Mouse (Mus musculus) thymus, adult 2 months (tissue): ENCODE data around the gene Hist1h2bc. TPM values are rescaled to one million over a fixed set of nuclear protein-coding genes. Genes with fewer than 3 reads are reported as not detected.

Experiments
- DNase-seq: peaks from one replicate; pipeline ENCODE4 v3.0.0; 2021
- H3K27ac ChIP-seq: fragments of 200-500 bp; 2 replicates; pipeline ENCODE4 v1.5.1; 2012; ENCODE audit warnings: low read length, control low read depth; ENCODE audit not compliant: control insufficient read depth, insufficient read depth
- H3K27me3 ChIP-seq: fragments of 200-500 bp; 2 replicates; pipeline ENCODE4 v1.6.1; 2012; ENCODE audit warnings: mild to moderate bottlenecking, low read length, moderate library complexity, mixed read lengths; ENCODE audit not compliant: control insufficient read depth, insufficient read depth
- H3K36me3 ChIP-seq: fragments of 200-500 bp; 2 replicates; pipeline ENCODE4 v1.6.1; 2012; ENCODE audit warnings: mild to moderate bottlenecking, low read length, moderate library complexity; ENCODE audit not compliant: control insufficient read depth, insufficient read depth
- H3K4me1 ChIP-seq: fragments of 200-500 bp; replicated peaks from 2 replicates; pipeline ENCODE4 v1.6.1; 2012; ENCODE audit warnings: low read length; ENCODE audit not compliant: control insufficient read depth, insufficient read depth
- H3K4me3 ChIP-seq: fragments of 200-500 bp; 2 replicates; pipeline ENCODE4 v1.5.1; 2012; ENCODE audit warnings: mild to moderate bottlenecking, low read length, control low read depth, moderate library complexity; ENCODE audit not compliant: control insufficient read depth, insufficient read depth
- CTCF ChIP-seq: fragments of 200-500 bp; IDR thresholded peaks from 2 replicates; pipeline ENCODE4 v1.5.1; 2012; ENCODE audit warnings: mild to moderate bottlenecking, control low read depth, low read length, moderate library complexity, borderline replicate concordance; ENCODE audit not compliant: control insufficient read depth, poor library complexity, insufficient read depth; ENCODE audit errors: extremely low read depth
- POLR2A ChIP-seq: fragments of 200-500 bp; IDR thresholded peaks from 2 replicates; pipeline ENCODE4 v1.6.1; 2012; ENCODE audit warnings: mild to moderate bottlenecking, low read length, control low read depth, moderate library complexity; ENCODE audit not compliant: control insufficient read depth, poor library complexity, insufficient read depth; ENCODE audit errors: extremely low read depth
- WGBS: fragments of 180-500 bp; shearing (Covaris S2); methylation state at CpG from one replicate; pipeline ENCODE4 v1.1.7; 2018; 5-methylcytosine and 5-hydroxymethylcytosine counted together
- polyA plus RNA-seq: library from polyadenylated mRNA; depleted of rRNA; stranded (reverse); fragments of >200 nt; gene quantifications from 2 replicates; pipeline ENCODE4 v1.2.3, GENCODE M21; 2012; rRNA removed

Gene Hist1h2bc
- polyA plus RNA-seq, 1 experiment: 154 TPM

DNA sequence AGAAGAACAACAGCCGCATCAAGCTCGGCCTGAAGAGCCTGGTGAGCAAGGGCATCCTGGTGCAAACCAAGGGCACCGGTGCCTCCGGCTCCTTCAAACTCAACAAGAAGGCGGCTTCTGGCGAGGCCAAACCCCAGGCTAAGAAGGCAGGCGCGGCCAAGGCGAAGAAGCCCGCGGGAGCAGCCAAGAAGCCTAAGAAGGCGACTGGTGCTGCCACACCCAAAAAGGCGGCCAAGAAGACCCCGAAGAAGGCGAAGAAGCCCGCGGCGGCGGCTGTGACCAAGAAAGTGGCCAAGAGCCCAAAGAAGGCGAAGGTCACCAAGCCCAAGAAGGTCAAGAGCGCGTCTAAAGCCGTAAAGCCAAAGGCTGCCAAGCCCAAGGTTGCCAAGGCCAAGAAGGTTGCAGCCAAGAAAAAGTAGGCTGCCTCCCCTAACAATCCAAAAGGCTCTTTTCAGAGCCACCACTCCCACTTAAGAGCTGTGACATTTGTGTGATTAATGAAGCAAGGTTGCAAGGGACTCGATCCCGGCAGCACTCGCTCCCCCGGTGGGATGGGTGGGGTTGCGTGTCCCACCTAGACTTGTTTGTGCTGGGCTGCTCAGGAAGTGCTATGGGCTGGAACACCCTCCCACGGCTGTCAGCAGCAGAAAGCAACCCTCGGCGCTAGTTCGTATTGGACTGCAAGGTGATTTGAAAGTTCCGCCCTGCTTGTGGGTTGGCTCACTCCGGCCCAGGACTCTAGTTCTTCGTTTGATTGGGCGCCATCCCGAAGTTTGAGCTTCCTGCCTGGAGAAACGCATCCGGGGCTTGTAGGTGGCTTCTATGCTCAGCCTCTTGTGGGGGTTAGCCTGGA lies 55.3 kb downstream of the Hist1h2bc start:
- Histone ChIP-seq H3K36me3 (no peaks in the 10 kb centered on the region), H3K27me3 (no peaks in the 10 kb centered on the region), H3K4me3 (peak overlapping the region; percentile 85), H3K4me1 (no peaks in the 10 kb centered on the region), H3K27ac (peak overlapping the region; percentile 99)
- peak; percentile 86 for DNase-seq
- WGBS: under 1% methylated on average over 39 of the region's 39 CpGs
- peak; percentile 81 for TF ChIP-seq POLR2A
- TF ChIP-seq CTCF: no peak

DNA sequence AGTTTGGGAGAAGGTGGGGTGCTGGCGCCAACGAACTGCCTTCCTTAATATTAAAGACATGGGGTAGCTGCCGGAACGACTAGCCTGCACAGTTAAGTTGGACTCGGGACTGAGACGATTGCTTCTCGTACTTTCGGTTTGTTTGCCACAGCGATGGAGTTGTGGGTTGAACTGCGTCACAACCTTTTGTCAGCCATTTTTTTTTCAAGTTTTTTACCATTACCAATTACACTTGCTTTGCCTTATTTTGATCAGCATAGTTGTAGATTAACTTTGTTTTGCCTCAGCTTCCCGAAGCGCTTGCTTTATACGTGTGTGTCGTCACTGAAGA lies 55.9 kb downstream of the Hist1h2bc start:
- under 1% methylated on average over 14 of the region's 14 CpGs for WGBS
- Histone ChIP-seq H3K4me3 (peak overlapping the region; percentile 85), H3K36me3 (no peaks in the 10 kb centered on the region), H3K4me1 (peaks cover under 1% of the 10 kb centered on the region), H3K27me3 (no peaks in the 10 kb centered on the region), H3K27ac (peak overlapping the region; percentile 99)
- TF ChIP-seq CTCF: no peak
- TF ChIP-seq POLR2A: no peak
- DNase-seq: no peak

DNA sequence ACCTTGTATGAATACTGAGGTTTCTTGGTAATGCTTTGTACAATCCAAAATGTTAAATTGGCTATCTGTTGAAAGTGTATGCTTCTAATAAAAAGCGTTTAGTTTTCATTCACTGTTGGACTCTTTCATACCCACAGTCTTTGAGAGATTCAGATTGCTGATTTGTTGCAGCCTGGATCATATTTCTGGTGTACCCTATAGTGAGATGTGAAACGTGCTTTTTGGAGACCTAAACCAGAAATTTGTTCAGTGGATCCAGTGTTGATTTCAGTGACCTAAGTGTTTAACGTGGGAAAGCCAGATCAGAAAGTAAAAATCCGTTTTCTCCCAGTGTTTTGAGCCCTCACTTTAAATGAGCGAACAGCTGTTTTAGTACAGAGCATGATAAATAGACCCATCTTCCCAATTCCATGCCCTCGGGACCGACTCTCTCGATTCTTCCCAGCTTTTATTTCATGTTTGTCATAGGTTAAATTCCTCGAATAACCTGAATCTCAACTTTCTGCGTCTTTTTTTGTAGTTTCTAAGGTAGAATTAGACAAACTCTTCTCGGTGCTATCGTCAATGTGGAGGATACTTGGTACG lies 56.3 kb downstream of the Hist1h2bc start:
- DNase-seq: no peak
- TF ChIP-seq POLR2A (no peak), CTCF (no peak)
- 32% methylated on average over 13 of the region's 13 CpGs for WGBS

DNA sequence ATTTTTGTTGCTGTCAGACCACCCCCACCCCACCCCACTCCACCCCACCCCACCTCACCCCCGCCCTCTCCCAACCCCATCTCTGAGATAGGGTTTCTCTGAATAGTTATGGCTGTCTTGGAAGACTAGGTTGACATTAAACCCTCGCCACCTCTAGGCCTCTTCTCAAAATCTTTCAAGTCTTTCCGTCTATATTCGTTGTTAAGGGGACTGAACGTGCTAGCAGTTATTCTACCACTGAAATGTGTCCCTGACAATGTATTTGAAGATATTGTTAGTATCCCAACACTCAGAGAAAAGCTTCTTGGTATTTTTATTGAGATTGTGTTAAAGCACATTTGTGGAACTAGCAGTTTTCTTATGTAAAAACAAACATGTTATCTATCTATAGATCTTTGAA lies 56.9 kb downstream of the Hist1h2bc start:
- H3K4me3 ChIP-seq: no peak overlapping the region
- no peaks in the 10 kb centered on the region for H3K36me3 ChIP-seq
- peak overlapping the region; percentile 99; the same call in 1 of the 2 replicates for H3K27ac ChIP-seq
- no peaks in the 10 kb centered on the region for H3K27me3 ChIP-seq
- DNase-seq: no peak
- 68% methylated on average over 5 of the region's 5 CpGs for WGBS
- TF ChIP-seq POLR2A (no peak), CTCF (no peak)
- H3K4me1 ChIP-seq: peaks cover 2% of the 10 kb centered on the region

More for the DNA sequence above, 56.3 kb downstream of the Hist1h2bc start:
- Histone ChIP-seq H3K4me1 (peaks cover 2% of the 10 kb centered on the region), H3K27ac (peak overlapping the region; percentile 99), H3K4me3 (no peak overlapping the region), H3K27me3 (no peaks in the 10 kb centered on the region), H3K36me3 (no peaks in the 10 kb centered on the region)

DNA sequence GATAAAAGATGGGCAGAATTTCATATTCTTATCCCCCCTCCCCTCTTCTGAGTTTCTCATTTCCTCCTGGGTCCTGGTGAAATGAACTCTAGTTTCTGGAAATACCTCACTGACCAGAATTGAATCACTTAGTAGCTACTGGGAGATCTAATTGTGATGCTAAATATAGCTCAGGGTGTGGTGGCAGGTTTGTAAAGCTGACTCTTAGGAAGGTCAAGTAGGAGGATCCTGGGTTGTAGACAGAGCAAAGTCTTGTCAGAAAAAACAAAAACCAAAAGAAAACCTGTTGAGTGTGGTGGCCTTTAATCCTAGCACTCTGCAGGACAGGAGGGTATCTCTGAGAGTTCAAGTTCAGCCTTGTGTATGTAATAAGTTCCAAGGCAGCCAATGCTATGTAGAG lies 58.0 kb downstream of the Hist1h2bc start:
- Histone ChIP-seq H3K4me3 (no peak overlapping the region), H3K4me1 (peaks cover 4% of the 10 kb centered on the region), H3K27ac (no peak overlapping the region), H3K36me3 (no peaks in the 10 kb centered on the region), H3K27me3 (no peaks in the 10 kb centered on the region)
- TF ChIP-seq CTCF (no peak), POLR2A (no peak)
- DNase-seq: no peak

Other genes with a start within 250 kb of the Hist1h2bc start
- 0.05 and 0.15 TPM in 2 replicates for gene Btn1a1, start 218.3 kb upstream of the Hist1h2bc start, polyA plus RNA-seq
- gene Btn2a2, start 195.3 kb upstream of the Hist1h2bc start, polyA plus RNA-seq: 0.23 and 0.27 TPM in 2 replicates
- 150 and 182 TPM in 2 replicates for gene Hist1h4h, start 153.1 kb upstream of the Hist1h2bc start, polyA plus RNA-seq
- gene Hist1h2af, start 150.3 kb upstream of the Hist1h2bc start, polyA plus RNA-seq: 4,070 and 5,945 TPM in 2 replicates
- gene Hist1h3g, start 148.8 kb upstream of the Hist1h2bc start, polyA plus RNA-seq: 496 and 661 TPM in 2 replicates
- 37.8 and 51.2 TPM in 2 replicates for gene Hist1h2bh, start 140.8 kb upstream of the Hist1h2bc start, polyA plus RNA-seq
- 72.3 and 87.8 TPM in 2 replicates for gene Hist1h3f, start 140.1 kb upstream of the Hist1h2bc start, polyA plus RNA-seq
- gene Hist1h4f, start 132.6 kb upstream of the Hist1h2bc start, polyA plus RNA-seq: 208 and 221 TPM in 2 replicates
- 1.9 and 2.9 TPM in 2 replicates for gene Hist1h1d, start 130.9 kb upstream of the Hist1h2bc start, polyA plus RNA-seq
- 245 and 339 TPM in 2 replicates for gene Hist1h3e, start 121.8 kb upstream of the Hist1h2bc start, polyA plus RNA-seq
- 174 and 210 TPM in 2 replicates for gene Hist1h2ae, start 113.0 kb upstream of the Hist1h2bc start, polyA plus RNA-seq
- 523 and 578 TPM in 2 replicates for gene Hist1h2bg, start 112.8 kb upstream of the Hist1h2bc start, polyA plus RNA-seq
- gene Hist1h2bf, start 110.0 kb upstream of the Hist1h2bc start, polyA plus RNA-seq: 277 and 362 TPM in 2 replicates
- 76.8 and 109 TPM in 2 replicates for gene Hist1h2ad, start 109.8 kb upstream of the Hist1h2bc start, polyA plus RNA-seq
- gene Hist1h3d, start 108.4 kb upstream of the Hist1h2bc start, polyA plus RNA-seq: 161 and 207 TPM in 2 replicates
- gene Hist1h4d, start 102.6 kb upstream of the Hist1h2bc start, polyA plus RNA-seq: 115 and 120 TPM in 2 replicates
- 14.4 and 19.9 TPM in 2 replicates for gene Hist1h2be, start 63.1 kb upstream of the Hist1h2bc start, polyA plus RNA-seq
- 9.4 and 18.5 TPM in 2 replicates for gene Hist1h1e, start 61.6 kb upstream of the Hist1h2bc start, polyA plus RNA-seq
- 11.0 and 12.9 TPM in 2 replicates for gene Hist1h2ac, start 251 bp upstream of the Hist1h2bc start, polyA plus RNA-seq
- 0.11 TPM in 1 of 2 replicates, not detected in the other for gene Hist1h1t, start 11.6 kb downstream of the Hist1h2bc start, polyA plus RNA-seq
- 69.8 and 70.6 TPM in 2 replicates for gene Hist1h4c, start 14.3 kb downstream of the Hist1h2bc start, polyA plus RNA-seq
- 9.8 and 13.5 TPM in 2 replicates for gene Hfe, start 26.7 kb downstream of the Hist1h2bc start, polyA plus RNA-seq
- 40.9 and 48.1 TPM in 2 replicates for gene Hist1h1c, start 54.6 kb downstream of the Hist1h2bc start, polyA plus RNA-seq
- 377 and 602 TPM in 2 replicates for gene Hist1h3c, start 61.4 kb downstream of the Hist1h2bc start, polyA plus RNA-seq
- 160 and 224 TPM in 2 replicates for gene Hist1h2bb, start 62.5 kb downstream of the Hist1h2bc start, polyA plus RNA-seq
- 258 and 455 TPM in 2 replicates for gene Hist1h2ab, start 66.9 kb downstream of the Hist1h2bc start, polyA plus RNA-seq
- 529 and 561 TPM in 2 replicates for gene Hist1h3b, start 68.1 kb downstream of the Hist1h2bc start, polyA plus RNA-seq
- 101 and 134 TPM in 2 replicates for gene Hist1h4b, start 72.8 kb downstream of the Hist1h2bc start, polyA plus RNA-seq
- gene Hist1h4a, start 77.0 kb downstream of the Hist1h2bc start, polyA plus RNA-seq: 295 and 320 TPM in 2 replicates
- 348 and 451 TPM in 2 replicates for gene Hist1h3a, start 78.2 kb downstream of the Hist1h2bc start, polyA plus RNA-seq
- 18.2 and 21.2 TPM in 2 replicates for gene Hist1h1a, start 79.5 kb downstream of the Hist1h2bc start, polyA plus RNA-seq
- not detected in 2 replicates for gene Trim38, start 85.7 kb downstream of the Hist1h2bc start, polyA plus RNA-seq
- gene Slc17a2, start 122.8 kb downstream of the Hist1h2bc start, polyA plus RNA-seq: 0.08 and 0.26 TPM in 2 replicates
- gene Slc17a3, start 155.2 kb downstream of the Hist1h2bc start, polyA plus RNA-seq: 0.05 and 0.13 TPM in 2 replicates
- gene Slc17a1, start 183.6 kb downstream of the Hist1h2bc start, polyA plus RNA-seq: 0.11 and 0.13 TPM in 2 replicates
- 0.16 and 0.27 TPM in 2 replicates for gene Slc17a4, start 230.8 kb downstream of the Hist1h2bc start, polyA plus RNA-seq
- not detected in 2 replicates for gene Hist1h2ba, start 250.0 kb downstream of the Hist1h2bc start, polyA plus RNA-seq